In genomic region chr10:122030420-122030819, GRCm38 (mm10) we compare ENCODE assay signal across 24 mouse cellular contexts. TPM values are rescaled to one million over a fixed set of nuclear protein-coding genes. Genes with fewer than 3 reads are reported as not detected.
A peak's percentile ranks its signal among the peaks of the same experiment; 100 is the strongest.
DNase-seq lines count a peak whose midpoint lies in the region; ATAC-seq and TF ChIP-seq lines count a peak whose summit lies in the region.
"Had no signal": no experiment of that assay in that cellular context is flagged by ENCODE, and none has a peak within 500 bp of the region (broad histone marks: within the 10 kb centered on the region; RNA-seq: fewer than 3 reads in every experiment).

No protein-coding gene starts in this region.

- 39% methylated on average over 5 of the region's 5 CpGs for WGBS in lung, embryonic 15.5 days
- 45% methylated on average over 5 of the region's 5 CpGs for WGBS in intestine, embryonic 15.5 days
- WGBS in intestine, embryonic 16.5 days, result 55% methylated on average over 5 of the region's 5 CpGs
- 49% methylated on average over 5 of the region's 5 CpGs for WGBS in stomach, postnatal 0 days

- no peak for TF ChIP-seq EP300 in stomach, postnatal 0 days (optimal IDR thresholded peaks at IDR 0.05)

- H3K27me3 ChIP-seq in lung, embryonic 15.5 days, result no peaks in the 10 kb centered on the region
- H3K27me3 ChIP-seq in intestine, embryonic 15.5 days (replicated peaks), result no peaks in the 10 kb centered on the region
- H3K27me3 ChIP-seq in intestine, embryonic 16.5 days (replicated peaks; ENCODE audit: control insufficient read depth, insufficient read depth, low read length), result no peaks in the 10 kb centered on the region
- no peaks in the 10 kb centered on the region for H3K27me3 ChIP-seq in stomach, postnatal 0 days (ENCODE audit: control insufficient read depth, insufficient read depth, low read length)
- H3K27me3 ChIP-seq: embryonic facial prominence, embryonic 12.5 days; embryonic facial prominence, embryonic 15.5 days; hindbrain, embryonic 13.5 days had no signal

- no peak for TF ChIP-seq CTCF in stomach, postnatal 0 days (IDR thresholded peaks at IDR 0.05; ENCODE audit: low read depth)

- no peak overlapping the region for H3K4me3 ChIP-seq in lung, embryonic 15.5 days
- H3K4me3 ChIP-seq in intestine, embryonic 15.5 days (replicated peaks), result no peak overlapping the region
- no peak overlapping the region for H3K4me3 ChIP-seq in intestine, embryonic 16.5 days (ENCODE audit: low read length)
- no peak overlapping the region for H3K4me3 ChIP-seq in stomach, postnatal 0 days (ENCODE audit: low read depth, low read length)
- H3K4me3 ChIP-seq: embryonic facial prominence, embryonic 12.5 days; embryonic facial prominence, embryonic 15.5 days; heart, embryonic 12.5 days; heart, embryonic 15.5 days; hindbrain, embryonic 10.5 days; hindbrain, embryonic 13.5 days had no signal

- H3K4me1 ChIP-seq in lung, embryonic 15.5 days, result peaks cover 39% of the 10 kb centered on the region
- H3K4me1 ChIP-seq in intestine, embryonic 15.5 days (replicated peaks), result peaks cover 11% of the 10 kb centered on the region; the same call in 1 of the 2 replicates
- H3K4me1 ChIP-seq in intestine, embryonic 16.5 days (ENCODE audit: control insufficient read depth, insufficient read depth, low read length), result peaks cover 18% of the 10 kb centered on the region
- no peaks in the 10 kb centered on the region for H3K4me1 ChIP-seq in stomach, postnatal 0 days (replicated peaks; ENCODE audit: control insufficient read depth, insufficient read depth)
- H3K4me1 ChIP-seq: embryonic facial prominence, embryonic 12.5 days; hindbrain, embryonic 10.5 days had no signal

- no peaks in the 10 kb centered on the region for H3K36me3 ChIP-seq in lung, embryonic 15.5 days
- H3K36me3 ChIP-seq in intestine, embryonic 15.5 days, result no peaks in the 10 kb centered on the region
- H3K36me3 ChIP-seq in intestine, embryonic 16.5 days (ENCODE audit: control insufficient read depth, insufficient read depth, low read length), result no peaks in the 10 kb centered on the region
- H3K36me3 ChIP-seq in stomach, postnatal 0 days (ENCODE audit: control insufficient read depth, insufficient read depth, low read length), result no peaks in the 10 kb centered on the region
- H3K36me3 ChIP-seq: embryonic facial prominence, embryonic 12.5 days; embryonic facial prominence, embryonic 15.5 days; heart, embryonic 12.5 days; heart, embryonic 15.5 days had no signal

- DNase-seq in lung, postnatal 14 days, result no peak
- peak; percentile 38 for DNase-seq in stomach, postnatal 0 days (ENCODE audit: low spot score)
- DNase-seq in left cerebral cortex, adult 9 months (ENCODE audit: low spot score in 2 of 2), result no peak
- DNase-seq: adrenal gland, adult 2 months; adrenal gland, postnatal 14 days; cerebellum, adult 11 months; cerebellum, adult 2 months; cerebellum, adult 9-11 months; cerebellum, postnatal 25 days; forebrain, postnatal 0 days; gastrocnemius, adult 2 months; gastrocnemius, postnatal 14 days; heart, adult 18-20 months; heart, postnatal 36 days had no signal

- no peak overlapping the region for H3K4me2 ChIP-seq in lung, embryonic 15.5 days
- H3K4me2 ChIP-seq in intestine, embryonic 15.5 days (replicated peaks), result no peak overlapping the region
- H3K4me2 ChIP-seq in intestine, embryonic 16.5 days (ENCODE audit: low read depth, low read length), result no peak overlapping the region
- H3K4me2 ChIP-seq in stomach, postnatal 0 days (replicated peaks; ENCODE audit: low read depth), result 0 out of 2 replicates have a peak overlapping the region, but pooled peaks have one; percentile 29
- H3K4me2 ChIP-seq: embryonic facial prominence, embryonic 12.5 days; embryonic facial prominence, embryonic 15.5 days; heart, embryonic 12.5 days; hindbrain, embryonic 13.5 days had no signal

- H3K9me3 ChIP-seq in lung, embryonic 15.5 days, result no peaks in the 10 kb centered on the region
- no peaks in the 10 kb centered on the region for H3K9me3 ChIP-seq in intestine, embryonic 15.5 days
- H3K9me3 ChIP-seq in intestine, embryonic 16.5 days (ENCODE audit: control insufficient read depth, low read length), result no peaks in the 10 kb centered on the region
- no peaks in the 10 kb centered on the region for H3K9me3 ChIP-seq in stomach, postnatal 0 days (ENCODE audit: control insufficient read depth, low read length)
- H3K9me3 ChIP-seq: embryonic facial prominence, embryonic 12.5 days; embryonic facial prominence, embryonic 15.5 days; heart, embryonic 15.5 days; hindbrain, embryonic 10.5 days; hindbrain, embryonic 13.5 days had no signal

- no peak for ATAC-seq in lung, embryonic 15.5 days (ENCODE audit: borderline replicate concordance, extremely low read depth, low FRiP score, low TSS enrichment)
- peak; percentile 53 for ATAC-seq in intestine, embryonic 15.5 days
- peak; percentile 49; the same call in 1 of the 2 replicates for ATAC-seq in intestine, embryonic 16.5 days
- ATAC-seq in stomach, postnatal 0 days (ENCODE audit: low FRiP score, low TSS enrichment), result peak; percentile 81
- ATAC-seq: forebrain, embryonic 14.5 days; forebrain, postnatal 0 days had no signal

- H3K9ac ChIP-seq in lung, embryonic 15.5 days, result no peak overlapping the region
- H3K9ac ChIP-seq in intestine, embryonic 15.5 days, result no peak overlapping the region
- H3K9ac ChIP-seq in intestine, embryonic 16.5 days (ENCODE audit: low read depth, low read length), result no peak overlapping the region
- no peak overlapping the region for H3K9ac ChIP-seq in stomach, postnatal 0 days (ENCODE audit: low read length)
- H3K9ac ChIP-seq: embryonic facial prominence, embryonic 12.5 days; embryonic facial prominence, embryonic 15.5 days; forebrain, postnatal 0 days; heart, embryonic 12.5 days; heart, embryonic 15.5 days; hindbrain, embryonic 13.5 days had no signal

- H3K27ac ChIP-seq in lung, embryonic 15.5 days, result peak overlapping the region; percentile 58; the same call in 1 of the 2 replicates
- H3K27ac ChIP-seq in intestine, embryonic 15.5 days, result no peak overlapping the region
- H3K27ac ChIP-seq in intestine, embryonic 16.5 days (ENCODE audit: low read length), result peak overlapping the region; percentile 49
- 0 out of 2 replicates have a peak overlapping the region, but pooled peaks have one; percentile 35 for H3K27ac ChIP-seq in stomach, postnatal 0 days (replicated peaks)
- H3K27ac ChIP-seq: embryonic facial prominence, embryonic 12.5 days; embryonic facial prominence, embryonic 15.5 days; gastrocnemius, adult 2 months; heart, embryonic 15.5 days; hindbrain, embryonic 10.5 days; hindbrain, embryonic 13.5 days had no signal

RNA-seq across cellular contexts. Expression of gene Srgap1, which starts 16.7 kb away (rescaled TPM):
- polyA plus RNA-seq in lung, embryonic 15.5 days (2015; fragmentation: Nextera tagmentation; extraction: Ambion mirVana), result 9.7 and 10.7 TPM in 2 replicates
- 7.4 and 7.7 TPM in 2 replicates for polyA plus RNA-seq in intestine, embryonic 15.5 days (2015; fragmentation: Nextera tagmentation; extraction: Ambion mirVana)
- 3.7 and 4.7 TPM in 2 replicates for polyA plus RNA-seq in intestine, embryonic 16.5 days (2015; fragmentation: Nextera tagmentation; extraction: Ambion mirVana)
- polyA plus RNA-seq in stomach, postnatal 0 days (2015; fragmentation: Nextera tagmentation; extraction: Ambion mirVana), result 4.6 and 5.2 TPM in 2 replicates
